Mouse (Mus musculus): ENCODE data around the gene Cdh23.

Gene Cdh23

DNA sequence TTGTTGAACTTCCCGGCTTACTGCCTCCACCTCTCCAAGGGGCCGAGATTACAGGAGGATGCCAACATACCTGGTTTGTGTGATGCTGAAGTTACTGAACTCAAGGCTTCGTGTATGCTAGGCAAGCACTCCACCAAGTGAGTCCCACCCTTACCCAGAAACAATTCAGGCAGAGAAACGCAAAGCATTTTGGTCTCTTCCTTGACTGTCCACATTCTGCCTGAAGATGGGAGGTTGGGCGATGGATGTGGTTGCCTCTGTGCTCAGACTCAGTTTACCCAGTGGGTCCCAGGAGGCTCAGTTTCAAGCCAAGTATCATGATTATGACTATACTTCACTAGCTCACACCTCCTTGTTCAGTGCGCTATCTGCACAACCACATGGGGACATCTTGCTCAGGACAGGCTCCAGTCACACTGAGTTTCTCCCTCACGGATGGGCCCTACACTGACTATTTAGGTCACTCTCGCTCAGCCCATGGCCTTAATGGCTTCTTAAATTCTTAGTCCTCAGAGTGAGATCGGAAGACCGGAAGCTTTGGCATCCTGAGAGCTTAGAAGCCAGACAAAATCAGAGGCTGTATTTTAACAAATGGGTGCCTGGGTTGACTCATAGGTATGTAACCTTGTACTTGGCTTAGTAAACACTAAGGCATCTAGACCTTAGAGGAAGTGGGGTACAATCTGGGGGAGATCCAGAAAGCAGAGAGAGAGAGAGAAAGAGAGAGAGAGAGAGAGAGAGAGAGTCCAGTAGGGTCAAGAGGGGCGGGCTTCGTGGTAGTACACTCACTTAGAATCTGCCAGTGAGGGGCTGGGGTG is 118.2 kb downstream of the Cdh23 start:
- no peak for DNase-seq (ENCODE audit: low spot score)

- peak; percentile 15 for DNase-seq (ENCODE audit: low spot score)
Measured at GRCm38 (mm10) chr10:60577125-60577919, 119.0 kb downstream of the Cdh23 start.

DNA sequence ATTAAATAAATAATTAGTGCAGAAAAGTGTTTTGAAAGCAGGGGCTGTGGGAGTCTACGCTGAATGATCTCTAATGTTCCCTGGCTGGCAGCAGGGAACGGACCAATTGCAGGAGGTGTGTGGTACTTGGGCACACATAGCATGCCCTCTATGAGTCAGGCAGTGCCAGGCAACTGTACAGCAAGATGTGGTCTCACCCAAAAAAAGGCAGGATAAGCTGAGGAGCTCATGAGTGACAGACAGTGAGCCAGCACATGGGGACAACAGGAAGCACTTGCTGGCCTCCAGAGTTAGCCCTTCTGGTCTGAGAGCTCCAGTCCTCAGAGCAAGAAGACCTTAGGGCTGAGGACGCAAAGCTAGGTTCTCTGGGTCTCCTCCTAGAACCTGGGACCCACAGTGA is 121.4 kb downstream of the Cdh23 start:
- no peak for DNase-seq (ENCODE audit: low spot score)

- no peak for DNase-seq (ENCODE audit: low spot score)
Measured at GRCm38 (mm10) chr10:60571491-60571890, 124.8 kb downstream of the Cdh23 start.

DNA sequence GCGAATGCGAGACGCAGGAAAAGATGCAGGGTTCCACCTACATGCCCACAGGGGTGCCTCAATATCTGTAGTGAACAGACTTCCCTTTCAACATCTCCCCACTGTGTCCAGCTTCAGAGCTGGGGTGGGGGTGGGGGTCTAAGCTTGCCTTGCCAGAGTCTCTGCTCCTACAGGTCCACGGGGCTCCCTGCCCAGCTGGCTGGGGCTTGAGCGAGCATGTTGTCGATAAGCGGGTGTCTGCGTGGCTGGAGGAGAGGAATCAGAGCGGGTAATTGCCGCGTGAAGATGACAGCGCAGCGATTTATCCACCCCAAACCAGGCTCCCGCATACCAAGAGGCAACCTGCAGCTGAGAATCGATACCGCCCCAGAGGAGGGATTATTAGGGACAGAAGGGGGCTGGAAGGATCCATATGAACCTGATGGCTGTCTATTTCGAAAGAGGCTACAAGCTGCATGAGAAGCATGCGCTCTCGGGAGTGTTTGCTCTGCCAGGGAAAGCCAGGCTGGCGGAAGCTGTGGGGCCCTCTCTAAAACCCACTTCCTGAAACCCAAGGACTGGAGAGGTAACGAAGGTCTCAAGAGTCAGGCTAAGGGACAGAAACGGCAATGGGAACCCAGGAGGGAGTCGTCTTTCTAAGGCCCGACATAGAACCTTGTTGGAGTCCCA is 129.8 kb downstream of the Cdh23 start:
- no peak for DNase-seq (ENCODE audit: low spot score)

GRCm38 (mm10) chr10:60564136-60564535 is 132.2 kb downstream of the Cdh23 start:
- DNase-seq (ENCODE audit: low spot score): no peak

DNA sequence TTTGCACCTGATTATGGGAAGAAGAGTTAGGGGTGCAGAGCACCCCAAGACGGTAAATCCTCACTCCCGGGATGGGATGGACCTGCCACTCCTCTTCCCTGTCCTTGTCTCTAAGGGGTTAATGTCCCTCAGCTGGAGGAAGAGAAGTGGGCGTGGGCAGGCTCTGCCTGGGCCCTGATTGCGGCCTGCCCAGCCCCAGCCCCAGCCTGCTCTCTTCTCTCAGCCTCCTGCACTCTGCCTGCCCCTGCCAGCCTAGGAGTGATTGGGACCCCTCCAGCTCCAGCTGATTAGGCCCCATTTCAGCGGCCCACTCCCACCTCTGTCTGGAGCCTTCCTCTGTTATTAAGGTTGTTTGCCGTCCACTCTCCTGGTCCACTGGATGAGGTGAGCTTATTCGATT is 133.3 kb downstream of the Cdh23 start:
- DNase-seq (ENCODE audit: low spot score): no peak

DNA sequence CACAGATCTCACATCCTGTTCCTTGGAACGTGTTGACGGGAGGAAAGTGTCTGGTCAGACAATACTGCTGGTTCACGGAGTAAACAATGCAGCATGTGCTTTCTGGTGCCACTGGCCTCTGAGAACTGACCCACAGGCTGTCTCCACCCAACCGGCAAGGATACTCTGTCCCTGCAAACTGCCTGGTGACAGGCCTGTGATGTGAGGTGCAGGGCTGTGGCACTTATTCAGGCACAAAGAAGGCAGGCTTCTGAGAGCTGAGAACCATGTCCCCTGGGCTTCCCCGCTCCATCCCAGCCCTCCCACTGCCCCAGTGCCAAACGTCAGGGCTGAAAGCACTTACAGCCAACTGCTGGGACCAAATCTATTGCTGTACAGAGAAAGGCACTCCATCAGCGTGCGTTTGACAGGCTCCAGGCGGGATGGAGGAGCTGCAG is 137.8 kb downstream of the Cdh23 start:
- no peak for DNase-seq (ENCODE audit: low spot score)

DNA sequence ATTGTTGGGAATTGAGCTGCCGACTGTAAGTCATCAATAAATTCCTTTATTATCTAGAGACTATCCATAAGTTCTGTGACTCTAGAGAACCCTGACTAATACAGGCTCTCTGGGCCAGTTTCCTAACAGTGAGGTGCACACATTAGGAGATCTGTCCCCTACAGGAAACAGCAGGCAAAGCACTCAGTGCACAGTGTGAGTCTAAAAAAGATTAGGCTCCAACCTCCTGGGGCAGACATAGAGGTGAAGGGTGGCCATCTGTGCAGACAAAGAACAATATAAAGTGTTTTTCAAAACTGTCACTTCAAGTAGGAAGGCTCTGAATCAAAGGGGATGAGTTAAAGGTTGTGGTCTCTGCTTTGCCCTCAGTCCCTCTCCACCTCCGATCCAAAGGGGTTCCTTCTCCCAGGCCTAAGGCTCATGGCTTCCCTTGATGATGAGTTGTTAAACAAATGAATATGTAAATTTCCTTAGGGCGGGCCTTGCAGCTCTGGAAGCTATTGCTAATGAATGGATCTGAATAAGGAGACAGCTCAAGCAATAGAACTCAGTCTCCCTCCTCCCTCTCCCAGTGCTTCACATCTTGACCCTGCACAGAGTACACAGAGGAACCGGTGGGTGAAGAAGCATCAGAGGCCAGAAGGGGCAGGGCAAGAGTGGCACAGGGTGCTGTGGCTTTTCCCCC is 143.2 kb downstream of the Cdh23 start:
- no peak for DNase-seq (ENCODE audit: low spot score)

- no peak for DNase-seq (ENCODE audit: low spot score)
Measured at GRCm38 (mm10) chr10:60539164-60539914, 157.0 kb downstream of the Cdh23 start.

GRCm38 (mm10) chr10:60536098-60536811 is 160.0 kb downstream of the Cdh23 start:
- DNase-seq (ENCODE audit: low spot score): no peak

DNA sequence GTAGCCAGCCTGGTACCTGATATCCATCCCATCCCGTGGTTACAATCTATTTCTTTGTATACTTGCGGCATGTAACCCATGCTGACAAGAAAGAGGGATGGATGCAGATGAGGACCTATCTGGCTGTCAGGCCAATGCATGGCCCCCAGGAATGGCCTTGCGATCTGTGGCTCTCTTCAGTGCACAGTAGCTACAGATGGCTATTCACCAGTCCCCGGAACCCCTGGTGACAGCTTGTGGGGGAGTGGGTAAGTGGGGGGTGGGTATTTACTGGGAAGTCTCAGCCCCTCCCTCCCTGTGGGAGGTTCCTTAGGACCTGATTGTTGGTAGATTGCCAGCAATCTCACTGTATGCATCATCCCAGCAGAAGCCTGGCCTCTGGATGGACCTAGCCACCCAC is 163.8 kb downstream of the Cdh23 start:
- DNase-seq (ENCODE audit: low spot score): no peak

DNA sequence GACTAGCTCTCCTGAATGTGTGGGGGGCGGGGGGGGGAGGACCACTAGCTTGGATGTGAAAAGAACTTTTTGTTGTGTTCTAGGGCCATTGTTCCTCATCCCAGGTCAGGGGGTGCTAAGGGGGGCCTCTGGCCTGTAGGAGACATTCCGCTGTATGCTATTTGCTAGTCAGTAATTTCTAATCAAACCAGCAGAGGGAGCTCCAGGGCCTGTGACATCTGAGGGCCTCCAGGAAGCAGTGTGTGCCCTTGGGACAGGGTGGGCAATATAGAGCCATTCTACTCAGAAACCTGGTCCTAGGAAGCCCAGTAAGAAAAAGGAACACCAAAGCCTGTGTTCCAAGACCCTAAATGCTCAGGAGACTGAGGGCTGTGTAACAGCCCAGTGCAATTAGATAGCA is 164.9 kb downstream of the Cdh23 start:
- no peak for DNase-seq (ENCODE audit: low spot score)

GRCm38 (mm10) chr10:60530633-60531032 is 165.7 kb downstream of the Cdh23 start:
- no peak for DNase-seq (ENCODE audit: low spot score)

GRCm38 (mm10) chr10:60527949-60528348 is 168.3 kb downstream of the Cdh23 start:
- DNase-seq (ENCODE audit: low spot score): no peak

DNA sequence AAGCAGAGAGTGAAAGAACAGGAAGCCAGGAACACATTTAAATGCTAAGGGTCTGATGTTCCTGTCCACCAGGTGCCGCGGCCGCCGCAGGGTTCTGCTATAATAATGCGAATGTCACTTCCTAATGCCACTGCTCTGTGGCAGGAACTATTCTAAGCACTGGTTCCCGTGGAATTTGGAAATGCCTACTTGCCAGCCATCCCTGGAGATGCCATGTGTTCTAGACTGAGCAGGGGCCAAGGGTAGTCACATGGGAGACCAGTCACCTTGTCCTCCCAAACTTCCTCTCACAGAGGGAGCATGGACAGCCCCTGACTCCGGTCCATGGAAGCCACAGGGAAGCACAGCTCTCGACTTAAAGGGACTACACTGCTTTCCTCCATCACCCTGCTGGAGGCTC is 171.2 kb downstream of the Cdh23 start:
- DNase-seq (ENCODE audit: low spot score): no peak

DNA sequence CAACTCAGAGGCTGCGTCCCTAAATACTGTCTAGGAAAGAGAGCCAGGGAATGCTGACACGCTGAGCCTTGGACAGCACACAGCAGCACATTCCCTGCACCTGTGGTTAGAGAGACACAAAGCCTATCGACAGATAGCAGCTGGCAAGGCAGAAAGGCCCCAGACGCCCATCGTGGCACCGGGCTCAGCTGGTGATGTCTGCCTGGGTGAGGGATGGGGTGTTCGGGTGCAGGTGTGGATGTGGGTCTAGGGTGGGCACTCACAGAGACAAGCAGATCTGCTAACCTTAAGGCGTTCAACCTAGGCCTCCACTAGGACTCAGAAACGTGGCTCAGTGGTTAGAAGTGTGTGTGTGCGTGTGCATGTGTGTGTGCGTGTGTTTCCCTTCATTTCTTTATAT is 180.0 kb downstream of the Cdh23 start:
- DNase-seq (ENCODE audit: low spot score): no peak

GRCm38 (mm10) chr10:60498538-60498937 is 197.8 kb downstream of the Cdh23 start:
- no peak for DNase-seq (ENCODE audit: low spot score)

DNA sequence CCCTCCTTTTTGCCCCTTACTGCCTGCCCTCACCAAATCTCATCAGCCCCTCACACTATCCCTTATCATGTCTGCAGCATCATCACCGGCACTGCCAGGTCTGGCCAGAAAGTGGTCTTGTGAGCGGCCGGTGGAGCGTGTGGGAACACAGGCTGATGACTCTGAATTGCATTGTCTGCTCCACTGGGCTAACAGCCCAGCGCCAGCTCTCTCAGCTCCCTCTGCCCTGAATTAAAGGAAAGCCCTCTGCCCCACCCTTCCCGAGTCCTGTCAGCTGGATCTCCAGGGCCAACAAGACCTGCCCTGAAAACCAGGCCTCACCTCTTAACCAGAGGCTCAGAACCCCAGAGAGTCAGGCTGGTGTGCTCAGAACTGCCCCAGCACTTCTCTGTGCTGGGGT is 201.2 kb downstream of the Cdh23 start:
- no peak for DNase-seq (ENCODE audit: low spot score)

- no peak for DNase-seq (ENCODE audit: low spot score)
Measured at GRCm38 (mm10) chr10:60491538-60491937, 204.8 kb downstream of the Cdh23 start.

DNA sequence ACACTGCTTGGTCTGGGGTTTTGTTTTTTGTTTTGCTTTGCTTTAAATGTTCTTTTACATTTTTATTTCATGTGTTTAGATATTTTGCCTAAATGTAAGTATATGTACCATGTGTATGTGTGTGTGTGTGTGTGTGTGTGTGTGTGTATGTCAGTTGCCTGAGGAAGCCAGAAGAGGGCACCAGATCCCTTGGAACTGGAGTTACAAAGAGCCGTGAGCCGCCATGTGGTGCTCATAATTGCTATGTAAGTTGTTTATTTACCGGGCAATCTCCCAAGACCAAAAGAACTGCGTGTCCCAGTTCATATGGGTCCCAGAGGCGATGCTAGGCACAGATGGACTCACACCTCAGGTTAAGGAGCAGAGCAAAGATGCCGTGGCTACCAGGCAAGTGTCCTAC is 214.9 kb downstream of the Cdh23 start:
- no peak for DNase-seq (ENCODE audit: low spot score)
